Mouse (Mus musculus) right cerebral cortex, adult 18-20 months (tissue): ENCODE measurements at regions not wholly inside any gene's neighbourhood (a gene's known extent, or its start where the extent isn't known, plus 50 kb on each side); places are given as distances from the start of the nearest gene placed in this dataset.

Experiments used
- DNase-seq: peaks from one replicate; pipeline ENCODE4 v3.0.0; 2022; ENCODE audit warnings: mixed read lengths

DNA sequence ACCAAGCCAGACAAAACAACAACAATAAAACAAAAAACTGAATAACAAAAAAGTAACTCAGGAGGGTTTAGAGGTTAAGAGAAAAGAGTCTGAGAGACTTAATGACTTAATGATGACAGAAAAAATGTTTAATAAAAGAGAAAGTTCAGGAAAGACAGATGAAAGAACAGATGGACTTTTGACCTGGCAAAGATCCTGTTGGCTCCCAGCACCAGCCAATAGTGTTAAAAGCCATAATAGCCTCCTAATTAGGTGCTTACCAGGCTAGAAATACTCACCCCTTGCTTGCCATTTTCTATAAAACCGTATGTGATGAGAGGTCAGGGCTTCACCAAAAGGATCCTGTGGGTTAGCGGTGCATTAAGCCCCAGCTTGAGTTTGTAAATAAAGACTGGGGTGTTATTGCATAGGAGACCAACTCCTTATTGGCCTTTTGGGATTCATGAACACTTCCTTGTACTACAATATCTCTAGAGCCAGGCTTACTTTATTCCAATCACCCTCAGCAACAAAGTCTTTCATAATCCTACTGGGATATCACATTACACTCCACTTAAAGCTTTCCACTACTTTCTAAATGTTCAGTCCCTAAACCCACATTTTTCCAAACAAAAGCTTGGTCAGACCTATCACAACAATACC is 282.1 kb upstream of the Rasa1 start:
- DNase-seq: no peak

DNA sequence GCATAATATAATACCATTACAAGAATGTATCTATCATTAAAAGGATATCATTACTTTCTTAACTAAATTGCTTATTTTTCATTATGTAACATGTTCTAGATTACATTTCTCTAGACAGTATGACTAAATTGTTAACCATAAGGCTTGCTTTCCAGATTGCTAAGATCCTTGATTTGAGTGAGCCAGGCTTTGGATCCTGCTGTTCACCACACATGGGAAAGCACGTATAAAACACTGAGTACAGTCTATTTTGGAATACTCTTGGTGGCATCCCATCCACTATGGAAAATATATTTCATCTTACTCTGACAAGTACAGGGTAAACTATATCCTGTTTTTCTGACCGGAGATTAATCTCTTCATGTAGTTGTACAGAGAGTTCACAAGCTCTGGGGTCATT is 268.9 kb upstream of the Rasa1 start:
- DNase-seq: no peak

- DNase-seq: peak; percentile 38
Observed at GRCm38 (mm10) chr13:85556101-85556853, 267.3 kb upstream of the Rasa1 start.

GRCm38 (mm10) chr13:85553072-85553471 is 264.1 kb upstream of the Rasa1 start:
- no peak for DNase-seq

- DNase-seq: no peak
Observed at GRCm38 (mm10) chr13:85509671-85510070, 220.7 kb upstream of the Rasa1 start.

GRCm38 (mm10) chr13:85508552-85508951 is 219.6 kb upstream of the Rasa1 start:
- no peak for DNase-seq

GRCm38 (mm10) chr13:85507374-85508101 is 218.6 kb upstream of the Rasa1 start:
- DNase-seq: no peak

DNA sequence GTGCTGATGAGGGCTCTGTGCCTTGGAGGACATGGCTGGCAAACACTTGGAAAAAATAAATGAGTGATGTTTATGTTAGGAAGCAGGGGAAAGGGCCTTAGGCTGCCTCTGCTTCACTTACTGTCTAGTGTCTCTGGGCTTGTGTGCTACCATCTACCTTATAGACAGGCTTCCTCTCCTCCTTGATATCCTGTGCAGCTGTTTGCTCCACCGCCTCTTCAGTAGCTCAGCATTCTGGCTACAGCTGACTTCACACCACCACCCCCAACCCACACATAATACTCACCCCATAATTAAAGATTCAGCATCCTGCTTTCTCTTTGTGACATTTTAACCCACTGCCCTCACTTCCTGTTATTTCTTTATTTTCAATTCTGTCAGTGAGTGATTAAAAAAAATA is 217.9 kb upstream of the Rasa1 start:
- DNase-seq: no peak

DNA sequence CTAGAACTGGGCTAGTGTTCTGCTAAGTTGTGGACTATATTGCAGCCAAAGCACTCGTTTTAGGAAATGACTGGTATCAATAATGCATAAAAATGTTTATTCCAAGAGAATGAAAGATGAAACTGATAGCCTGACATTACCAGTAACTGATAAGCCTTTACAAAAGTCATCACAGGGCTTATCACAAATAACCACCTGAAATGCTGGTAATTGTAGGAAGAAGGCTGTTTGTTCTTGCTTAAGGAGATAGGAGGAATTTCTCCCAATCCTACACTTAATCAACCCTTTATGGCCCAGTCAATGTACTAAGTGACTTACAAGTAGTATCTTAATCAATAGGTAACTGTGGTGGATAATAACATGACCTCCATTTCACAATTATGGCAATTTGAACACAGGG is 217.1 kb upstream of the Rasa1 start:
- no peak for DNase-seq

GRCm38 (mm10) chr13:85505046-85505445 is 216.1 kb upstream of the Rasa1 start:
- DNase-seq: no peak

DNA sequence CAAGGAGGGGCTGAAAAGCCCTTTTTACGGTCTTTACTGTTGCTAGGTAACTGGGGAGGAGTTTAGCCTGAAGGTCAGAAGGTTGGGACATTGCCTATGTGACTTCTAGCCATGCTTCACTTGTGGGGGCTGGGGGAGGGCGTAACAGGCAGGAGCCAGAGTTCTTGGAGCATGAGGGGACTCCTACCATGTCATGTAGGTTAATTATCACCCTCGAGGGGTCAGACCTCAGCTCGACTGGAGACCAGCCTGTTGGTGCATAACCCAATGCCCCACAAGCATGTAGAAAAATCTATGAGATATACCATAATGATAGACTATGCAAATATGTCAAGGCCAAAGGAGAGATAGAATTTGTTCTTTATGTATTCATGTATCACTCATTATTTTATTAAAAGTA is 215.1 kb upstream of the Rasa1 start:
- no peak for DNase-seq

- DNase-seq: no peak
Observed at GRCm38 (mm10) chr13:85498696-85499095, 209.8 kb upstream of the Rasa1 start.

DNA sequence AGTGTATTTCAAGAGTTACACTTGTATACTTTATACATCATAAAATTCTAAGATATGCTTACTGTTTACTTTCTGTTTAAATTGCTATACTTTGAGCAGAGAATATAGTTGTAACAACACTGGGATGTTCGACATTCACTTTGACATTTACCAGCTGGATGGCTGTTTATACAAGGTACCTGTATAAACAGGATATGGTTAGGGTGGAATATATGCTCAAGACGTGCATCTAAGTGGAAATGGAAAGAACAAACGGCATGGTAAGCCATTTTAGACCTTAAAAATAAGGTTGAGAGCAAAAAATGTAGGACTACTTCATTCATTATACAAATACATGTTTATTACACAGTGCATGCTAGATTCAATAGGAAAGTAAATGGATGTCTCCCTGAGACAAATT is 195.9 kb upstream of the Rasa1 start:
- no peak for DNase-seq

DNA sequence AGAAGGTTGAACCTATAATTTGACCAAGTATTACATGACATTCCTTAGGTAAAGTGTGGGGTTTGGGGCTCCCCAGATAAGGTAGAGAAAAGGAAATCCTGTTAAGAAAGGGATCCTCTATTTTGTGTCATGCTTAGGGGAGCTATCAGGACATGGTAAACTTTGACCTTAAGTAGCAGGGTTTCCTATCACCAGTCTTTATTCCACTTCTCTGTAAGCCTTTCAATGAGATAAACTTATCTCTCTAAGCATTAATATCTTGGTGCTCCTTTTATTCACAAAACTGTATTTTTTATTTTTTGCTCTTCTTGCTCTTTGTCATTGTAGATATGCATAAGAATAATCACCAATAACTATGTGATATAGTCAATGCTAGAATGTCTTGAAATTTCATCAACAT is 194.4 kb upstream of the Rasa1 start:
- DNase-seq: no peak

GRCm38 (mm10) chr13:85479405-85479804 is 190.5 kb upstream of the Rasa1 start:
- DNase-seq: no peak

DNA sequence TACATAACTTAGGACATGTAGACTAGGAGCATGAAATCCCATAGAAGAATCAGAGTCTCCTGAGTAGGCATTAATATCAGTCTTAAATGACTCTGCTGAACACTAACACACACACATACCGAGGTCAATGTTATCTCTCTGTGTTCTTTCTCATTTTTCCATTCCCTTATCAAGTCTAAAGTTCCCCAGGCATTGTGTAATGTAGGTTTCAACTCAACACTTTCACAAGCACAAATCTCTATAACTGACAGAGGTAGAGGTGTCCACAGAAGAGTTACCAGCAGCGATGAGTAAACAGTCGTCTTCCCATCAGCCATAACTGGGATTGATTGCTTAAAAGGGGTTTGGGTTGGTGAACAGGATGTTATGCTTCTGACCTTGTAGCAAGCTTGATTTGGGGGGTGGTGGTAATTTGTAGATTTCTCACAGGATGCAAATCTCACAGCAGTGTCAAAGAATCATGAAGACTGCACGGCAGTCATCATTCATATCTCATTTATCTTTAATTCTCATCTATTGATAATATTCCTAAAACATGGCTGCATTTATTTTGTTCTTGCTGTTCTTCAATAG is 187.4 kb upstream of the Rasa1 start:
- no peak for DNase-seq

DNA sequence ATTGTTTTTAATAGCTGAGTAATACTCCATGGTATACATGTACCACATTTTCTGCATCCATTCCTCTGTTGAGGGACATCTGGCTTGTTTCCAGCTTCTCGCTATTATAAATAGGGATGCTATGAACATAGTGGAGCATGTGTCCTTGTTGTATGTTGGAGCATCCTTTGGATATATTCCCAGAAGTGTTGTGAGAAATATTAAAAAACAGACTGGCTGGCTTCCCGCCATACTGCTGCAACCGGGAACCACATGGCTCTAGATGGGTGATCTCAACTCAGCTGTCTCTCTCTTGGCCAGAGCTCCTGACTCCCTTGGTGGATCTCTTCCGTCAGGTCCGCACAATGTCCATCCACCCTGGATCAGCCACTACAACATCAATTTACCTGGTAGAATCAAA is 182.4 kb upstream of the Rasa1 start:
- DNase-seq: no peak

DNA sequence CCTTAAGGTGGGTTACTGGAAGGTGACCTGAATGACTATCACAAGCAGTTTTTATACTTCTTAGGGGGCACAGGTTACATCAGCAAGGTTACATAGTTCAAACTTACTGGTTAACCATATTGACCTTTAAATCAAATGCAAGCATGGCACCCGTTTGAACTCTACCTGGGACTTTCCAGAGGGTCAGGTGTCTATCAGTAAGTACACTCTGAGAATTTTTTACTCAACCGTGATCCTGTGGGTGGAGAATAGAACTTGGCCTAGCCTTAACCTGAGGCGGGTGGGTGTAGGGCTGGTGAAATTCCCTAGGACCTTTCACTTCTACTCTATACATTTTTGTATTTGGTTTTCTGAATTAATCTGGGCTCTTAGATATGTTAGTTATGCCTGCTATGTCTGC is 170.5 kb upstream of the Rasa1 start:
- DNase-seq: no peak

- DNase-seq: no peak
Observed at GRCm38 (mm10) chr13:85458611-85459010, 169.7 kb upstream of the Rasa1 start.

- DNase-seq: no peak
Observed at GRCm38 (mm10) chr13:85439581-85439980, 150.7 kb upstream of the Rasa1 start.

GRCm38 (mm10) chr13:85437875-85438274 is 148.9 kb upstream of the Rasa1 start:
- DNase-seq: no peak

- no peak for DNase-seq
Observed at GRCm38 (mm10) chr13:85437009-85437408, 148.1 kb upstream of the Rasa1 start.

- no peak for DNase-seq
Observed at GRCm38 (mm10) chr13:85436254-85436653, 147.3 kb upstream of the Rasa1 start.

DNA sequence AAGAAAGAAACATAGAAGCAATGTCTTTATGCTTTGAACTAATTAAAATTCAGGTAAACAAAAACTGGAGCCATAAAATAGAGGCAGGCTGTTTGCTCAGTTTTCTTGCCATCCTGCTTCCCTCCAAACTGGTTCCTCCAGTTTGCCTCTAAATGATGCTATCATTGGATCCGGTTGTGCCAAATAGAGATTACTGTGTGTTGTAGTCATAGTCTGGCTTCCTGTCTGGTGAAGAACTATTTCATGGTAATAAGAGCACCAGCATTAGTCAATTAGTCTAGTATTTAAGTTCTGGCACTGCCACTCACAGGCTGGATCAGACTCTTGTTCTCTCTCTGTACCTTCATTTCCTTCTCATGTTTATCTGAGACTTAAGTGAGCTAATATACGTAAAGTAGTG is 141.9 kb upstream of the Rasa1 start:
- no peak for DNase-seq
